Mouse (Mus musculus): ENCODE measurements around the gene Specc1.

GRCm38 (mm10) chr11:62074578-62074977 lies 118.0 kb downstream of the Specc1 start:
- no peak for TF ChIP-seq CTCF (IDR thresholded peaks at IDR 0.05; ENCODE audit: low read depth, low read length)
- no peak for TF ChIP-seq POLR2A (IDR thresholded peaks at IDR 0.05; ENCODE audit: borderline replicate concordance, low read depth, low read length)
